Mouse (Mus musculus) embryo, embryonic 10 days (tissue): ENCODE measurements at regions not wholly inside any gene's neighbourhood (a gene's known extent, or its start where the extent isn't known, plus 50 kb on each side); places are given as distances from the start of the nearest gene placed in this dataset.

ENCODE experiments used
- DNase-seq: peaks from one replicate; pipeline ENCODE4 v3.0.0-alpha.2; 2015; ENCODE audit warnings: low spot score

- no peak for DNase-seq
Observed at GRCm38 (mm10) chr12:26068685-26069008, 346.4 kb downstream of the Rnf144a start.

- peak; percentile 58 for DNase-seq
Observed at GRCm38 (mm10) chr12:26067866-26068684, 347.0 kb downstream of the Rnf144a start.

GRCm38 (mm10) chr12:26060378-26060777, 354.7 kb downstream of the Rnf144a start:
- DNase-seq, result no peak

- no peak for DNase-seq
Observed at GRCm38 (mm10) chr12:26059090-26059489, 356.0 kb downstream of the Rnf144a start.

- no peak for DNase-seq
Observed at GRCm38 (mm10) chr12:26057491-26058054, 357.5 kb downstream of the Rnf144a start.

GRCm38 (mm10) chr12:26046991-26047390, 368.1 kb downstream of the Rnf144a start:
- no peak for DNase-seq

GRCm38 (mm10) chr12:26045321-26045720, 369.7 kb downstream of the Rnf144a start:
- no peak for DNase-seq

GRCm38 (mm10) chr12:26012951-26013350, 402.1 kb downstream of the Rnf144a start:
- DNase-seq, result no peak

GRCm38 (mm10) chr12:25994063-25994462, 421.0 kb downstream of the Rnf144a start:
- no peak for DNase-seq

- no peak for DNase-seq
Observed at GRCm38 (mm10) chr12:25991801-25992525, 423.1 kb downstream of the Rnf144a start.

- DNase-seq, result no peak
Observed at GRCm38 (mm10) chr12:25982545-25982944, 432.5 kb downstream of the Rnf144a start.

- DNase-seq, result no peak
Observed at GRCm38 (mm10) chr12:25978335-25978734, 436.7 kb downstream of the Rnf144a start.

- no peak for DNase-seq
Observed at GRCm38 (mm10) chr12:25958584-25958983, 456.5 kb downstream of the Rnf144a start.

GRCm38 (mm10) chr12:25957547-25957946, 457.5 kb downstream of the Rnf144a start:
- DNase-seq, result no peak

GRCm38 (mm10) chr12:25947107-25947506, 467.9 kb downstream of the Rnf144a start:
- DNase-seq, result no peak

- DNase-seq, result no peak
Observed at GRCm38 (mm10) chr12:25946121-25946520, 468.9 kb downstream of the Rnf144a start.

GRCm38 (mm10) chr12:25938856-25939255, 476.2 kb downstream of the Rnf144a start:
- no peak for DNase-seq

GRCm38 (mm10) chr12:25934946-25935345, 480.1 kb downstream of the Rnf144a start:
- DNase-seq, result no peak

- no peak for DNase-seq
Observed at GRCm38 (mm10) chr12:25934526-25934925, 480.5 kb downstream of the Rnf144a start.

GRCm38 (mm10) chr12:25926367-25926766, 488.7 kb downstream of the Rnf144a start:
- DNase-seq, result no peak

- DNase-seq, result no peak
Observed at GRCm38 (mm10) chr12:25924526-25924925, 490.5 kb downstream of the Rnf144a start.

- DNase-seq, result no peak
Observed at GRCm38 (mm10) chr12:25923772-25924171, 491.3 kb downstream of the Rnf144a start.

GRCm38 (mm10) chr12:25905614-25906013, 509.4 kb downstream of the Rnf144a start:
- DNase-seq, result no peak
